In genomic region chr12:41484689-41485511, GRCm38 (mm10) we compare ENCODE assay signal across 8 mouse cellular contexts. TPM values are rescaled to one million over a fixed set of nuclear protein-coding genes. Genes with fewer than 3 reads are reported as not detected.
DNase-seq lines count a peak whose midpoint lies in the region; ATAC-seq and TF ChIP-seq lines count a peak whose summit lies in the region.

No protein-coding gene starts in this region.

- WGBS in heart, postnatal 0 days, result 28% methylated on average over 16 of the region's 16 CpGs
- 12% methylated on average over 16 of the region's 16 CpGs for WGBS in neural tube, embryonic 13.5 days

- H3K9ac ChIP-seq in heart, postnatal 0 days (replicated peaks; ENCODE audit: low read depth, low read length), result peak overlapping the region; percentile 55
- H3K9ac ChIP-seq in neural tube, embryonic 13.5 days, result peak overlapping the region; percentile 92

- no peak for TF ChIP-seq EP300 in heart, postnatal 0 days (IDR thresholded peaks at IDR 0.05; ENCODE audit: low read depth)

- no peak for TF ChIP-seq CTCF in heart, postnatal 0 days (IDR thresholded peaks at IDR 0.05; ENCODE audit: low read depth)

- no peaks in the 10 kb centered on the region for H3K36me3 ChIP-seq in heart, postnatal 0 days (replicated peaks; ENCODE audit: control insufficient read depth, insufficient read depth, low read length)
- H3K36me3 ChIP-seq in neural tube, embryonic 13.5 days, result no peaks in the 10 kb centered on the region

- H3K27me3 ChIP-seq in heart, postnatal 0 days (ENCODE audit: control insufficient read depth, insufficient read depth, low read length), result no peaks in the 10 kb centered on the region
- H3K27me3 ChIP-seq in neural tube, embryonic 13.5 days, result no peaks in the 10 kb centered on the region

- intact Hi-C loops in left cerebral cortex, postnatal 4 days (cut with DNase I), result loop anchor here (10.0 kb wide), 3 partner anchors 190 to 460 kb away; partner anchors contain the start of gene Immp2l

- no peak for ATAC-seq in heart, postnatal 0 days (ENCODE audit: insufficient read depth, low read depth)
- ATAC-seq in neural tube, embryonic 13.5 days (ENCODE audit: low read depth), result peak; percentile 67

- H3K9me3 ChIP-seq in heart, postnatal 0 days (replicated peaks; ENCODE audit: control insufficient read depth, low read length), result no peaks in the 10 kb centered on the region
- no peaks in the 10 kb centered on the region for H3K9me3 ChIP-seq in neural tube, embryonic 13.5 days

- H3K4me3 ChIP-seq in heart, postnatal 0 days (ENCODE audit: low read depth, low read length), result peak overlapping the region; percentile 44
- H3K4me3 ChIP-seq in neural tube, embryonic 13.5 days, result peak overlapping the region; percentile 62

- peak overlapping the region; percentile 64 for H3K4me2 ChIP-seq in heart, postnatal 0 days (ENCODE audit: low read depth, low read length)
- peak overlapping the region; percentile 70 for H3K4me2 ChIP-seq in neural tube, embryonic 13.5 days

- DNase-seq in left cerebral cortex, adult 18-20 months (ENCODE audit: low spot score in 2 of 2), result peak; percentile 57 to 68
- no peak for DNase-seq in left cerebral cortex, adult 11 months (ENCODE audit: low spot score)
- DNase-seq in cerebellum, adult 9-10 months, result peak; percentile 53
- no peak for DNase-seq in heart, postnatal 0 days (ENCODE audit: low spot score)
- DNase-seq in left cerebral cortex, postnatal 4 days, result peak; percentile 27
- no peak for DNase-seq in ovary, postnatal 14 days (ENCODE audit: low spot score)
- DNase-seq in c-Kit-positive CD71-positive TER-119-positive erythroid progenitor cells, embryonic 14.5 days (ENCODE audit: low spot score), result no peak

- no peak overlapping the region for H3K27ac ChIP-seq in heart, postnatal 0 days (ENCODE audit: low read depth)
- H3K27ac ChIP-seq in neural tube, embryonic 13.5 days (replicated peaks), result peak overlapping the region; percentile 97

- H3K4me1 ChIP-seq in heart, postnatal 0 days (ENCODE audit: control insufficient read depth, insufficient read depth), result no peaks in the 10 kb centered on the region
- H3K4me1 ChIP-seq in neural tube, embryonic 13.5 days (replicated peaks), result peaks cover 34% of the 10 kb centered on the region

RNA-seq across cellular contexts. Expression of gene Lrrn3, which starts 1.3 kb away (rescaled TPM):
- 10 to 100 TPM; 50.2 to 53.8 TPM for total RNA-seq in left cerebral cortex, adult 18-20 months (2021)
- 0.08 and 3.7 TPM in 2 replicates for total RNA-seq in heart, postnatal 0 days (2014; rRNA removed; ENCODE audit: low replicate concordance)
- polyA plus RNA-seq in heart, postnatal 0 days (2015; fragmentation: Nextera tagmentation; extraction: Ambion mirVana), result 0.66 and 0.69 TPM in 2 replicates
- total RNA-seq in left cerebral cortex, postnatal 4 days (2021), result 10 to 100 TPM; 91.0 to 97.0 TPM
- 95.4 and 97.8 TPM in 2 replicates for polyA plus RNA-seq in neural tube, embryonic 13.5 days (2015; fragmentation: Nextera tagmentation; extraction: Ambion mirVana)

Comparison
In these comparisons a context has a peak if more than half of its experiments do, and no peak if none do; other contexts are left out.
1. DNase-seq: peak in left cerebral cortex, adult 18-20 months (2 of 2), cerebellum, adult 9-10 months (single experiment) and left cerebral cortex, postnatal 4 days (single experiment); none in left cerebral cortex, adult 11 months (single experiment), heart, postnatal 0 days (single experiment), ovary, postnatal 14 days (single experiment) and c-Kit-positive CD71-positive TER-119-positive erythroid progenitor cells, embryonic 14.5 days (single experiment).
2. RNA of gene Lrrn3, which starts 1.3 kb away (total RNA-seq): 91.0 to 97.0 TPM in left cerebral cortex, postnatal 4 days and 50.2 to 53.8 TPM in left cerebral cortex, adult 18-20 months; 0.08 to 3.7 TPM in heart, postnatal 0 days; every median in the first group is over 10 times any median in the second.